12 mouse cellular contexts compared by ENCODE assay signal in the genomic region with DNA sequence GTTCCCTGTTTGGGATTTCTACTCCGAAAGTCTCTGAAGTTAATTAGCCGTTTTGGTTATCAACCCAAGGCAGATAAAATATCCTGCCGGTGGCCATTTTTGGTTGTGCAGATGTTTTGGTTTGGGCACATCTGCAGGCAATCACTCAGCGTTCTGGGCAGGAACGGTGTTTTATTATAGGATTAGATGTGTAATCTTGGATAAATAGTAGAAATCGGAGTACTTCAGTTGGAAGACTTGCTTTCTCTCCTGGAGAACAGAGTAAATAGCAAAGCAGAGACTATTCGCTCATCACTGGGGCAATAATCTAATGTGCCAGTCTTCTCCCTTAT.
"Had no signal": no experiment of that assay in that cellular context is flagged by ENCODE, and none has a peak within 500 bp of the region (broad histone marks: within the 10 kb centered on the region; RNA-seq: fewer than 3 reads in every experiment).

No protein-coding gene starts in this region.

- DNase-seq: layer of hippocampus, adult 9-11 months; layer of hippocampus, postnatal 36 days; right cerebral cortex, postnatal 25 days; thymus, adult 18-20 months; thymus, postnatal 14 days had no signal

- H3K4me1 ChIP-seq: liver, embryonic 15.5 days had no signal

- H3K9ac ChIP-seq: limb, embryonic 12.5 days; liver, embryonic 15.5 days; lung, embryonic 14.5 days had no signal

- H3K4me2 ChIP-seq: limb, embryonic 12.5 days; liver, embryonic 11.5 days; liver, embryonic 15.5 days; lung, embryonic 14.5 days had no signal

- H3K36me3 ChIP-seq: limb, embryonic 12.5 days; liver, embryonic 15.5 days; midbrain, embryonic 10.5 days had no signal

- H3K27ac ChIP-seq: limb, embryonic 12.5 days; liver, embryonic 15.5 days; midbrain, embryonic 10.5 days; stomach, postnatal 0 days had no signal

- H3K9me3 ChIP-seq: limb, embryonic 12.5 days; liver, embryonic 15.5 days; midbrain, embryonic 10.5 days had no signal

- ATAC-seq: midbrain, embryonic 16.5 days had no signal

- H3K4me3 ChIP-seq: limb, embryonic 12.5 days; liver, embryonic 15.5 days; midbrain, embryonic 10.5 days had no signal
